Mouse (Mus musculus) layer of hippocampus, adult 9-11 months (tissue): ENCODE data around the gene Ndufb2.

ENCODE experiments used
- DNase-seq: peaks from one replicate; pipeline ENCODE4 v3.0.0; 2022

Ndufb2 gene

DNA sequence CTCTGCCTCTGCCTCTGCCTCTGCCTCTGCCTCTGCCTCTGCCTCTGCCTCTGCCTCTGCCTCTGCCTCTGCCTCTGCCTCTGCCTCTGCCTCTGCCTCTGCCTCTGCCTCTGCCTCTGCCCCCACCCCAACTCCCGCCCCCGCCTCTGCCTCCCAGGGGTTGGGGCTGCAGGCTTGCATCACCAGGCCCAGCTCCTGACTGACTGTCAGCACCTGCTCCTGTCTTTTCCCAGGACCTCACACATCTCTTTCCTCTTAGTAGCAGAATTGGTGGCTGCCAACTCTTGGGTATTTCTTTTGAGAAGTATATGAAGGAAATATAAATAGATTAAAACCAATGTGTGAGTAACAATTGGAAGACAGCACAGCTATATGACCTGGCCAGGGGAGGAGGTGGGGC, 11.8 kb upstream of the Ndufb2 start:
- DNase-seq: no peak

DNA sequence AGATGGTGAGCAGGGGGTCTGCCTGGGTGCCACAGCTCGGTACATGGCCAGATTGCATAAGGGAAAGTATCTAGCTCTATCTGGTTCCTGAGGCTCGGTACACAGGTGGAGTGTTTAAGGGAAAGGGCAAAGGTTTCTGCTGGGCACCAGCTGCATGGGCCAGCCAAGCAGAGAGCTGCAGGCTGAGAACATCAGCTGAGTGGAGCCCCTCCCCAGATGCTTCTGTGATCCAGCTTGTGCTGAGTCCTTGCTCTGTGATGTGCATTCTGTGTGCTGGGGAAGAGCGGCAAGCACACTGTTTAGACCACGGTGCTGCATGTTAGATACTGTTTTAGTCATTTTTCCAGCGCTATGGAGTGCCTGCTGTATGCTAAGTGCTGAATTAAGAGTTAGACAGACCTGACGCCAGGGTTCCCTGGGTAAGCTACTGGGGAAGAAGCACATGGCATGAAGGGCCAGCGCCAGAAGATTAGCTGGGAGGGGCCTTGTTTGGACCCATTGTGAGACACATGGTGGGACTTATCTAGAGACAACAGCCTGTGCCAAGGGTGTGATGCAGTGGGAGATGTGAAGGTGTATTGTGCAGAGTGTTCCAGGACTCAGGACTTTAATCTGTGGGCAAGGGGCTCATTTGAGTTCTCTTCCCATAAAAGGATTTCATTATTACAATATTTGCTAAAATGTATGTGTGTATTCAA, 11.1 kb upstream of the Ndufb2 start:
- DNase-seq: no peak

DNA sequence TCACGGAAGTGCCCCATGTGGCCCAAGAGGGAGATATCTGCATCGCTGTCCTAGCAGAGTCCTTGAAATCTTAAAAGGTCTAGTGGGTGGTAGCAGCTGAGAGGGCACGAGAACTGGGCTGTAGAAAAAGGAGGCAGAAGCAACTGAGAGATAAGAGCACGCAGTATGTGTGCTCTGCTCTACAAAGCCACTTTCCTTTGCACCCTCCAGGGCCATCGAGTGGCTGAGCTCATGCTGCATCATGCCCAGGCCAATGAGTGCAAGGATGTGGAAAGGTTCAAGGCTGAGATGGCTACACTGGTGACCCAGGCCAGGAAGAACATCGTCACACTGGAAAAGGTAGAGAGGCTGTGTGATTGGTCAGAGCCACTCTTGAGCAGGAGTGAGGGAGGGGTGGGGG, 6.9 kb upstream of the Ndufb2 start, which contains the start of gene Gm42420:
Gene Gm42420 (plus strand): TSS at position 237 of the 400 bp plus-strand sequence.
- DNase-seq: no peak

DNA sequence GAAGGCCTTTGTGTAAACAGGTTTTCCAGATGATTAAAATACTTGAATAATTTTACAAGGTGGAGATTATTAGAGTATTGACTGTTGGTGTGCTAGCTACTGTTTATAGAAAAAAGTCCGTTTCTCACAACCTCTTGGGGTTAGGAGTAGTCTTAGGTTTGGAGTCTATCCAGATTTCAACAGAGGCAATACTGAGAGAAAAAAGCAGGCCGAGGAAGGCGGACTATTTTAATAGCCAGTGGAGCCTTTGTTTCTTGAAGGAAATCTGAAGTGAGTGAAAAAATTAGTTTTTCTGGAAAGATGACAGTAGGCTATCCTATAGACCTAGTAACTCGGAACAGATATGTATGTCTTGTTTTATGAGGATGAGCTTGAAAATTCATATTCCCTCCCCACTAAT, 893 bp upstream of the Ndufb2 start:
- DNase-seq: no peak

- no peak for DNase-seq
Observed at GRCm38 (mm10) chr6:39600851-39601250, 8.5 kb downstream of the Ndufb2 start.

- DNase-seq: no peak
Observed at GRCm38 (mm10) chr6:39601828-39602227, 9.5 kb downstream of the Ndufb2 start.

DNA sequence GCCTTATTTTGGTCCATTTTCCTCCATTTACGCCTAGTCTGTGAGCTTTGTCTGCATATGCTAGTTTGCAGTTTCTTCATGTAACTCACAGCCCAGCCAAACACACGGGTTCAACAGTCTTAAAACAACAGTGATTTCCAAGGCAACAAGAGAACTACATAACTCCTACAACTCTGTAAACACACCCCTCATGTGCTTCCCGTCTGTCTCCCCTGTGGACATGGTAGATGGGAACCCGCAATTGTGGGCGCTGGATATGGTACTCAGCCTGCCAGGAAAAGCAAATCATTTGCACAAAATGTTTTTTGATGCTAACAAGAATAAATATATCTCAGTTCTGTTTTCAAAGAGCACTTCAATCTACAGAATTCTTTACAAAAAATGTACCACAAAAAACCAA, 12.2 kb downstream of the Ndufb2 start:
- DNase-seq: peak; percentile 75

GRCm38 (mm10) chr6:39606056-39606455, 13.7 kb downstream of the Ndufb2 start:
- no peak for DNase-seq

DNA sequence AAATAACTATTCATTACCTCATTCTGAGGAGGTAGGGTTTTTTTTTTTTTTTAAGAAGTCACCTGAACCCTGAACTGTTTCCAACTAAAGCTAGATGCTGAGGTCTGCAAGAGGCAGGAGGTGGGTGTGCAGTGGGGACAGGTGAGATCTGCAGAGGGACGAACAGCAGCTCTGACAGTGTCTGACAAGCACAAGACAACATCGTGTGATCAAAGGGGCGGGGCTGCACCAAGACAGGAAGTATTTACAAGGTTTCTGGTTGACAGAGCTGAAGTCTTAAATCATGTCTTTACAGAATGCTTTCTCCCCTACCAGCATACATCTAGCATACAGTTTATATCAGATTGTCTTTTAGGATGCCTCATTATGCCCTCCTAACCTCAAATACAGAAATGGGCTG, 14.5 kb downstream of the Ndufb2 start:
- DNase-seq: no peak

- no peak for DNase-seq
Observed at GRCm38 (mm10) chr6:39607365-39607764, 15.0 kb downstream of the Ndufb2 start.

DNA sequence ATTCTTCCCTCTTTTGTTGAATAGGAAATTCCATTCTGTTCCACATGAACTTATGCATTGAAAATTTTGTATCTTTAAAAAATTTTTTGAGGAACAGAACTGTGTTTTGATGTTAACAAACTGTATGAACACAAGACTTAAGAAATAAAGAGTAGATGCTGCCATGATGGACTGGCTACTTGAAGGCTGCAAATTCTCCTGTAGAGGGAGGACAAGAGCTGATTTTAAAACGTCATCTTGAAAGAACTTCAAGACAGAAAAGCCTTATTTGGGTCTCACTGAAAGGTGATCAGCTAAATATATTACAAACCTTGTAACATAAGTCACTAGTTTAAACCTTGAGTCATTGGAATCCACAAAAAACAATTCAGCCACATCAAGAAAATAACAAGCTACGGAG, 17.8 kb downstream of the Ndufb2 start:
- no peak for DNase-seq

DNA sequence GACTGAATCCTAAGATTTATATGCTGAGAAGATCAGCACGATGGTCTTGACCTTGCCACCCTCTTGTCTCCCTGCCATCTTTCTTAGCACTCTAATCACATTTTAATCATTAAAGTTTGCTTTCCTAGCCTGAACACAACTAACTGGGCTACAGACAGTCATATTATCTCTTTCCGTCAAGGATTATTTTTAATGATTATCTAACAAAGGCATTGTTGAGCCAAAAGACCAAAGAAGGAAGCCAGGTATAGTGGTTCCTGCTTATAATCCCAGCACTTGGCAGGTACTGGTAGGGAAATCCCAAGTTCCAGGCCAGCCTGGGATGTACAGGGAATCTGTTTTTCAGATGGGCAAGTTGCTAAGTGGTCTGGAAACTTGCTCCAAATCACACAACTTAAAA, 18.9 kb downstream of the Ndufb2 start:
- no peak for DNase-seq
